Mouse (Mus musculus) cerebral cortex, adult 2 months (tissue): ENCODE results near the gene Plcb2.

ENCODE experiments used
- WGBS: fragments of 180-500 bp; shearing (Covaris S2); methylation state at CpG from one replicate; pipeline ENCODE4 v1.1.7; 2018; 5-methylcytosine and 5-hydroxymethylcytosine counted together

Plcb2 gene

DNA sequence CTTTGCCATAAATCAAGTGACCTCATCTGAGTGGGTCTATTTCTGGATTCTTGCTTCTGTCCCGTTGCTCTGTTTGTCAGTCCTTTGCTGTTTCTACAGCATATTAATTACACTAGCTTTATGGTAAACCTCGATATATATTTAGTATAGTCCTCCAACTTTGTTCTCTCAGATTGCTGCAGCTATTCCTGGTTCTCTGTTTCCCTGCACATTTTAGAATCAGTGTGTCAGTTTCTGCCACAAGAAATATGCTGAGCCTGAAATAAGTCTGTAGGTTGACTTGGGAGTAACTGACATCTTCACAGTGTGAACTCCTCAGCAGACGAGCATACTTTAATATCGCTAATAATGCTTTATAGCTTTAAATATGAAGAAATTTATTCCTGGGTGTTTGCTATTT lies 43.1 kb downstream of the Plcb2 start:
- WGBS = 43% methylated on average over 4 of the region's 4 CpGs

- 49% methylated on average over 8 of the region's 8 CpGs for WGBS
Observed at GRCm38 (mm10) chr2:118682544-118683260, 45.5 kb downstream of the Plcb2 start.

DNA sequence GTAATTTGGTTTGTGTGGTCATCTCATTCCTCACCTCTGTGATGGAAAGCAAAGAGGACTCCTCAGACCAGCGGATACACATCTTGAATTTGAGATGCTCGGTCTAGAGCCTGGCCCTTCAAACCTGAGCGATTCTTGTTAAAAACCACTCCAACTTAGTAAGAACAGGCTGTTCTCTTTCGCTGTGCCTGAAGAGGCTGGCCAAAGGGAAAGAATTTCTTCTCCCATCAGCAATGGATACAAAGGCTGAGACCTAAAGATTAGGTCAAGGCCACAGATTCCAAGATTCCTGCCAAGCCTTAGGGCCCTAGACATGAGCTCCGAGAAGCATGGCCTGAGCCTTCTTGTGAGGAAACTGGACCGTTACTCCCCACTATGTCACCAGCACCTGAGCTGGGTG lies 47.3 kb downstream of the Plcb2 start:
- WGBS = 95% methylated on average over 6 of the region's 6 CpGs

DNA sequence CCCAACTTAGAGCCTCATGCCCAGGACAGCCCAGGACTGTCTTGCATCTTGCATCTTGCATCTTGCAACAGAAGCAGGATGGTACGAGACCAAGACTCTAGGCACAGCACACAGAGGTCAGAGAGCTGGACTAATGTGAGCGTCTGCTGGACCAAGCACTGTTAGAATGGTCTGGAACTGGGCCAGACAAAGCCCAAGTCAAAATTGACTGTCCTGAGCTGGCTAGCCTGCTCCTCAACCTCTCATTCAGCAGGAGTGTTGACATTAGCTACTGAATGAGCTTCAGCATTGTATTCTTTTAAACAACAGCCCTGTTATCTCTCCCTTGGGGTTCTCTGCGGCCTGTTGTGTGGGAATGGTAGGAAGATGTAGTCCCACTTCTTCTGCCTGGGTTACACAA lies 48.7 kb downstream of the Plcb2 start:
- 85% methylated on average over 3 of the region's 3 CpGs for WGBS

- 56% methylated on average over 4 of the region's 4 CpGs for WGBS
Observed at GRCm38 (mm10) chr2:118677817-118678216, 50.4 kb downstream of the Plcb2 start.

DNA sequence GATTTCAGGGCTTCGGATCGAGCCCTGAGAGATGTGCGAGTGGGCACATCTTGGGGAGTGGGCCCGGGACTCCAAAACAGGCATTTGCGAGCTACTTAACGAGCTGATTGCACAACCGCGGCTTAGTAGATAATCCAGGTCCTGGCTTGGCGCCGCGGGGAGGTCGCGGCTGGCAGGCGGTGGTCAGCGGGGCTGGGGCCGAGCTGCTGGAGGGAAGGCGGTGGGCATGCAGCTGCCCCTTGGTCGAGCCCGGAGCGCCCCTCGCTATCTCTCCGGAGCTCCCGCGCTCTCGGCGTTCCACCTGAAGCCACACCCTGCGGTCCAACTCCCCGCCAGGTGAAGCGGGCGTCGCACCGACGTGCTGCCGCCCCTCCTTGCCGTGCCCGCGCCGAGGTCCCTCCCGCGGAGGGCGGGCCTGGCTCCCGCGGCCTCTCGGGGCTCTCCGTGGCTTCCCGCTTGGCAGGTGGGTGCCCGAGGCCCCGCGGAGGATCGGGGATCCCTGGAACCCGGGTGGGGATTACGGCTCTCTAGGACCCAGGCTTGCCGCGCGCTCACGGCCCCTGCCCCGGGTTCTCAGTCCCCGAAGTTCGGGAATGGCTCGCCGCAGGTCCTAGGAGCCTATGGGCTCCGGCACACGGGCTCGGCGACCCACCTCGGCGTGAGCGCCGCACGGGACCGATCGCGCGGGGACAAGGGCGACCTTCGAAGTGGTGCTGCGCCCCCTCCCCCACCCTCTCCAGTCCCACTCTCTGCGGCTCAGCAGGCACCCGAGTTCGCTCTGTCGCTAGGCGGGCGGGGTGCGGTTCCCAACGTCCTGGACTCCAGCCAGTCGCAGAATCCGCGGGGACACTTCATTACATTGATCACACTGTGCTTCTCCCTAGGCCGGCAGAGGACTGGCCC lies 51.1 kb downstream of the Plcb2 start:
- 3% methylated on average over 86 of the region's 89 CpGs for whole genome bisulfite sequencing

DNA sequence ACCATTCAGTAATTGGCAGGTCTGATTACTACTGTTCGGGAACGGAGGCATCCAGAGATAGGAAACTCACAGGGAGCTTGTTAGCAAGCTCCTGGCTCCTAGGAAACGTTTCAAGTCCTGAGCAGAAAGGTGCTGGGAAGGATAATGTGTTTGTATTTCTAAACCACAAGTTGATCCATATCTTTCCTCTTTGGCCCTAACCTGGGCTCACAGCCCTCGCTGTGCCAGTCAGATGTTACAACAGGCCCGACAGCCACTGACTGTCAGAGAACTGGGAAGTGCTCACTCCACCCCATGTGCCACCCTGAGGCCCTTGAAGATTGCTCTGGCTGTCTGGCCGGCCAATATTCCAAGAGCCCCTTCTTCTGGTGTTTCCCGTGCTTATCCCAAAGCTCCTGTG lies 53.7 kb downstream of the Plcb2 start:
- WGBS = 58% methylated on average over 7 of the region's 7 CpGs

DNA sequence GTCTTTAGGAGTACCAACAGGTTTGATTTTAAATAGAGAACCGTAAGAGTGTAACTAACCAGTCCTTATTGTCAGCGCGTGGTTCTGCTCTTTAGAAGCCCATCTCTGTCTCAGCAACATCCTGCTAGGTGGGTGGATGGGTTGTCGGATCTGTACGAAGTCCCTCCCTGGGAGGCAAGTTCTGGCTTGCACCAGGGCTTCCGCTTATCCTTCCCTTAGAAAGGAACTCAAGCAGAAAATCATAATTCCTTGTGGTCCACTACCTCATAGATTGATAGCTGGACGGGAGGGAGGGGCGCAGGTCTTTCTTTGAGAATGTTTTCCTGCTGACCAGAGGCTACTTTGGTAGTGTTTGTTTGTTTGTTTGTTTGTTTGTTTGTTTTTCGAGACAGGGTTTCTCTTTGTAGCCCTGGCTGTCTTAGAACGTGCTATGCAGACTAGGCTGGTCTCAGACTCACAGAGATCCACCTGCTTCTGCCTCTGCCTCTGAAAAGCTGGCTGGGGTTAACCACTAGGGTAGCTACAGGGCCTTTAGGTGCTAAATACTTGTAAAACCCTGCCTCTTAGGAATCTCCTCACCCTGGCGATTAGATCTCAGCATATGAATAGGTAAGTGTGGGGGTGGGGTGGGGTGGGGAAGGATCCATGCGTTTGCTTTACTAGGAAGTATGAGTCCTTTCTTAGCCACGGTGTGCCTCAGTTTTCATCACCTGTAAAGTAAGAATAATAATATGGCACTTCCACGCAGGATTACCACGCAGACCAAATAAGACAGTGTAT lies 54.4 kb downstream of the Plcb2 start:
- WGBS = 50% methylated on average over 15 of the region's 15 CpGs

DNA sequence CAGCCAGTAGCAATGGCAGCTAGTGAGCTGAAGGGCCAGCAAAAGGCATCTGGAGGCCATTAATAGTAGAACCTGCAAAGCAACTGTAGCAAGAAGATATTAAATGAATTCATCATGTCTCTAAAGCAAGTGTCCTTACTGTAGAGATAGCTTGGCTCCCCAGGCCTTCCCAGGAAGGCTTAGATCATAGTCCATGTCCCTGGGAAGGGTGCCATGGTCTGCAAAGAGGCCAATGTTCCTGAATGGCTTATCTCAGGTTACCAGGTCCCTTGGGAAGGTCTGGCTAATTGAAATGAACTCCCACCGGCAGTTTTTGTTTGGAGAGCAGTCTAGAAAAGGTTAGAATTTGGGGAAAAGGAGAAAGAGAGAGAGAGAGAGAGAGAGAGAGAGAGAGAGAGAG lies 56.5 kb downstream of the Plcb2 start:
- 88% methylated on average over 1 of the region's 1 CpGs for WGBS

DNA sequence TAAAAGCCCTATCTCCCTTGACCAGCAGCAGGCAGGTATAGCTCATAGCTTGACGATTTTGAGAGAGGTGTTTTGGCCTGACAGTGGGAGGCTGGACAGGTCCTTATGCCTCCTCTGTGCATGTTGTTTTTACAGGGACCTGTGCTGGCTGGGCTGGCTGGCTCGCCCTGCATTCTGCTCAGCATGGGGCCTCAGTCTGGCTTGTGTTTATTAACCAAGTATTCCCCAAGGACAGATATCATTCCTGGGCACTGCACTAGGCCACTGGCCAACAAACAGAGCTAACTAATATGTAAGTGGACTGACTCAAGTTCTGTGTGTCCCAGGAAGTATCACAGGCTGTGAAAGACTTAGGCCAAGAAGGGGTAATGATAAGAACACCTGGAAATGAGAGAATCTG lies 58.5 kb downstream of the Plcb2 start:
- WGBS = 72% methylated on average over 2 of the region's 2 CpGs

- WGBS = 75% methylated on average over 6 of the region's 6 CpGs
Observed at GRCm38 (mm10) chr2:118669245-118669644, 59.0 kb downstream of the Plcb2 start.

DNA sequence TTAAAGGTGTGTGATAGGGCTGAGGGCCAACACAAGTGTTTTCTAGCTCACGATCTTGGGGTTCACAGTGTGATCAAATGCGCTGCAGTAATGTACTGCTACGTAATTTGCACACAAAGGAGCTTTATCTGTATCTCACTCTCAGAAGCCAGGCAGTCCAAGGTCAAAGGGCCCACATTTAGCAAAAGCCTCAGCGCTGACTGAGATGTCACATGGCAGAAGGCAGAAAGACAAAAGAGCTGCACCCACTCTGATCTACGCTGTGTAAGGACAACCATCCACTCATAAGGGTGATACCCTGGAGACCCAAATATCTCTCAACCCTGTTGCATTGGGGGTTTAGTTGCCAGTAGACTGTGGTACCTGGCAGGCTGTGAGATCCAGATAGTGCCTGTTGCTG lies 61.1 kb downstream of the Plcb2 start:
- 69% methylated on average over 5 of the region's 5 CpGs for WGBS

GRCm38 (mm10) chr2:118665616-118666015 lies 62.6 kb downstream of the Plcb2 start:
- 86% methylated on average over 4 of the region's 4 CpGs for WGBS

DNA sequence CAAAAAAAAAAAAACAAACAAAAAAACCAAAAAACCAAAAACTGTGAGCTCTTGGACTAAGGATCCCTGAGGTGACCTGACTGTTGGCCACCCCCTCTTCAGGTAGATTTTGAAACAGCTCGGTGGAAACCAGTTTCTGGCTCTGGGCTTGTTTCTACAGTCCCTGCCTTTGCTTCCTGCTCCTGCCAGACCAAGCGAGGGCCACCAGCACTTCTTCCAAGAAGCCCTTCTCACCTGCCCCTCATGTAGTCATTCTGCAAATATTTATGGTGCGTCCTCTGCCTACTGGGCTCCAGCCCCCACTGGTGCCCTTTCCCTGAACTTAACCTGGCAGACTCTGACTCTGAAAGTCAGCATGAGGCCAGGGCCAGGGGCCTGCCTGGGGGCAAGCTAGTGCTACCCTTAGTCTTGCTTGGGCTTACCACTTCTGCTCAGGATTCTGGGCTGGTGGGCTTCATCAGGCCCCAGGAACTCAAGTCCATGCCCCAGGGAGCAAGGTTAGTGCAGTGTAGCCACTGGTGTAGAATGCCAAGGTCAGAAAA lies 63.2 kb downstream of the Plcb2 start:
- WGBS = 65% methylated on average over 3 of the region's 3 CpGs

- 31% methylated on average over 19 of the region's 19 CpGs for WGBS
Observed at GRCm38 (mm10) chr2:118663804-118664766, 64.2 kb downstream of the Plcb2 start.

DNA sequence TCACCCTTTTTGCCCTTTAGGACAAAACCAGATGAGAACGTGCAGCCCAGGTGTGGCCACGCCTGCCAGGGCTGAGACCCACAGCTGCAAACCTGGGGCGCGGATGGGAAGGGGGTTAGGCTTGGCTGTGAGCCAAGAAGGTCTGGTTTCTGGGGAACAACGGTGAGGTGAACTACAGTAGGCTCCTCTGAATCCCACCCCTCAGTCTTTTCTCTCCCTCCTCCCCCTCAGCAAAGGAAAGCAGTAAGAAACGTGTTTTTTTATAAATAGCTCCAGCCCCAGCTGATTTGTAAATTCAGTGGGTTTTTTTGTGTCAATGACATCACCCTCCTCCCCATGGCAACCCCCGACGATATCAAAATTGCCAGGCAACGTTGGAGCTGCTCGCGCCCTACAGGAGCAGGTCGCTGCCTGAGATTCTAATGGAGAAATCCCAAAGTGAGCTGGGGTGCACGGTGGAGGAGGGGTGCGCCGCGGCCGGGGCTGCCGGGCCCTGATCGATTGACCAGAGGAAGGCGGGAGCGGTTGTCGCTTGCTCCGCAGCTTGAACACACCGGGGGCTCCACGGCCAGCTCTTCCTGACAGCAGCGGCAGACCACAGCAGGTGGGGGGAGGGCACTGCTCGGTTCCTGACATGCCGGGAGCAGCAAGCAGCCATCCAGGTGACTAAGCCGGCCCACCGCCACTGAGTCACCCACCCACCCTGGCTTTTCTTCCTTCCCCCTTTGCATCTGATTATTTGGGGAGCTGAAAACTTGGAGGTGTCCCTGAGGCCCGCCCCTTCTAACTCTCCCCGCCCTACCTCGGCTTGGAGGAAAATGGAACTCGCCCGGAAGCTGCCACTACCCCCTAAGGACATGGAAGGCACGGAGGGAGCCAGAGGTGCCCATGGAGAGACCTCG lies 65.1 kb downstream of the Plcb2 start, which contains the start of gene Pak6:
Gene Pak6 (plus strand): TSS at position 402 of the 902 bp plus-strand sequence.
- WGBS = 4% methylated on average over 37 of the region's 37 CpGs

DNA sequence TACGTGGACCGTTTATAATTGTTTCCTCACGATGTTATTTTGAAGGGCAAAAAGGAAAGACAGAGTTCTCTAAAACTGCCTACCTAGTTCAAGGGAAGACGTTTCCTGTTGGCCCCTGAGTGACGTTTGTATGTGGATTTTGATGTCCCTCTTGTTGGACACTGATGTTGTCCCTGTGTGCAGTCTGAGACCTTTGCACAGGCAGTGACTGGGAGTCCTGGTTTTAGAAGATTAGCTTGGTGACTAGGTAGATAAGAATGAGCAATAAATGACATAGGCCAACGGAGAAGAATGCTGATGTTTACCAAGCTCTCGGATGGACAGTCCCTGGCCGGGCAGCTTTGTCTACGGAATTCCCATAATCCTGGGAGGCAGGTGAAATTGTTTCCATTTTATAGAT lies 66.3 kb downstream of the Plcb2 start:
- 86% methylated on average over 9 of the region's 9 CpGs for WGBS

GRCm38 (mm10) chr2:118659998-118660452 lies 68.2 kb downstream of the Plcb2 start:
- WGBS = 3% methylated on average over 4 of the region's 4 CpGs

DNA sequence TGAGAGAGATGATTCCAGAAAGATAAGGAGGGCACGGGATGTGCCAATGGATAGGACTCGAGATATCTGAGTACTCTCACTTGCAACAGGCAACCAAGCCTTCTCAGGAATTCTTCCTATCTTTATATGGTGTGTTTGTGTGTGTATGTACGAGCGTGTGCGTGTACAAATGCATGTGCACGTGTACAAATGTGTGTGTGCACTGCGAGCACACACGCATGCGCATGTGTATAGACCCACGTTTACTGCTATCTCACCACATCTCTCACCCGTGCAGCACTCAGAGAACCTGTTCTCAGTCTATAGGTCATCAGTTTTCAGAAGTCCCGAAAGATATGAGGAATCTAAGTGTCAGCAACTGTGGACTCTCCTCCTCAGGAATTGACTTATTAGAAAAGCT lies 68.7 kb downstream of the Plcb2 start:
- 74% methylated on average over 12 of the region's 12 CpGs for WGBS

DNA sequence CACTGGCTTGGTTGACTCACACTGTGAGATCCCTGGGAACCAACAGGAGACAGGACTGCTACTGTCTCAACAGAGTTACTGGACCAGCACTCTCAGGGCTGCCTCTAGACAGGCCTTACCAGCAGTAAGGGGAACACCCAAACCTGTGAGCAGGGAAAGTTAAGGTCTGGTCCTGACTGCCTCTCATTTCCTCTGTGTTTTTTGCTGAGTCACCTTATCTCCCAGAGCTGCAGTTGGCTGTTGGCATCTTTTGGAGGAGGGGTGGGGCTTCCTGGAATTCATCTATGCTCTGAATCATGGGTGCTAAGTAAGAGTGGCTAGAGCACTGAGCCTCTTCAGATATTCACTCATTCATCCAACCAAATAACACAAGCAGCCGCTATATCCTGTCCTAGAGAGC lies 69.2 kb downstream of the Plcb2 start:
- WGBS = 20% methylated on average over 1 of the region's 1 CpGs
